Mouse (Mus musculus): ENCODE results near the gene Arhgap35. TPM values are rescaled to one million over a fixed set of nuclear protein-coding genes. Genes with fewer than 3 reads are reported as not detected.

Arhgap35 gene
- 16.3 and 16.8 TPM in 2 replicates for total RNA-seq (2017)

DNA sequence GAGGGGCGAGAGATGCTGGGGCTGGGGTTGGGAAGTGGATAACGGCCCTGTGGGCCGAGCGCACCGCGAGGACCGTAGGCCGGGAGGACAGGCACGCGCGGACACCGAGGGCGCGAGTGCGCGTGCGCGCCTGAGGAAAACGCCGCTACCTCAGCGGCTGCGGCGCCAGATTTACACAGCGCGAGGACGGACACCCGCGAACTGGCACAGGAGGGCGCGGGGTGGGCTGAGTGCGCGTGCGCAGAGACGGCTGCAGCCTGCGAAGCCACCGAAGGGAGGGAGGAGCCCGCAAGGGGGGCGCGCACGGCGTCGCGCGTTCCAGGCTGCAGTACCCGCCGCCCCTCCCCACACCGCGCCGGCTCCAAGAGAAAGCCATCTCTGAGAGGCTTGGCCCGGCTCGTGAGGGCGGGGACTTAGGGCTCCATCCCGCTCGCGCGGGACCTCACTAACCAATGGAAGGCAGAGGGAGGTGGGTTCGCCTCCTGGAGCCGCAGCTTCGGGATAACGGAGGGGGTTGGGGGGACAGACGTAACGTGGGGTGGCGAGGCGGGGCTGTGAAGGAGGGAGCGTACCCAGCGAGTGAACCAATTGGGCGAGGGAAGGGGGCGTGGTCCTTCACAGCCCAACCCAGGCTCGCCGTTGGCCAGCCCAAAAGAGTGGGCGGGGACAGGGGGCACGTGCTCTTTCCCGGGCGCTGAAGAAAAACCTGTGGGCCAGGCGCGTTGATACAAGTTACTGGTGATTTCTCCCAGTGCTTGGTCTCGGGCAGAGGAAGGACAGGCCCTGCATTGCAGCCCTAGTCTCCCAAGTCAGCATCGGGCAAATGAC, at the start of gene Arhgap35:
Arhgap35 (minus strand) TSS at position 106 of the 828 bp plus-strand sequence.
- ATAC-seq (replicated peaks in 1 of 2; ENCODE audit: insufficient read depth in 1 of 2, low FRiP score in 2 of 2, low TSS enrichment in 1 of 2, low read depth in 1 of 2, poor library complexity in 2 of 2, severe bottlenecking in 2 of 2) = peak; percentile 94 to 96

GRCm38 (mm10) chr7:16644260-16644659, 29.5 kb upstream of the Arhgap35 start:
- no peak for ATAC-seq (replicated peaks in 1 of 2; ENCODE audit: insufficient read depth in 1 of 2, low FRiP score in 2 of 2, low TSS enrichment in 1 of 2, low read depth in 1 of 2, poor library complexity in 2 of 2, severe bottlenecking in 2 of 2)

GRCm38 (mm10) chr7:16643106-16643505, 28.3 kb upstream of the Arhgap35 start:
- ATAC-seq (replicated peaks in 1 of 2; ENCODE audit: insufficient read depth in 1 of 2, low FRiP score in 2 of 2, low TSS enrichment in 1 of 2, low read depth in 1 of 2, poor library complexity in 2 of 2, severe bottlenecking in 2 of 2) = peak in 1 of 2 experiments; percentile 14; a peak in 1 of 4 replicates

DNA sequence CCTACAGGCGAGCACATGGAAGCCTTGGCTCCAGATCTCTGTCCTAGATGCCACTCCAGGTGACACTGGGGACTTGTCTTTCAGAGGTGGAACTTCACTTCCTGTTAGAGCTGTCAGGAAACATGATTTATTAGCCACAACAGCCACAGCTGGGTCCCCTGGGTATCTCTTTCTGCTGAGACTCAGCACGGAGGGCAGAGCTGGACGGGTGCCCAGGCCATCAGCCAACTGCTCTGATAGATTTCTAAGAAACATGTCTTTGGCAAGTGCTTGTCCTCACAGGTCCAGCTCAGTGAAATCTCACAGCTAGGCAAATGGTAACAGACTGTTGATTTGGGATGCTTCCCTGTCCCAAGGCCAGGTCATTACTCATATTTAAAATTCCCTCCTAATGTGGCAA, 24.2 kb upstream of the Arhgap35 start:
- no peak for ATAC-seq (replicated peaks in 1 of 2; ENCODE audit: insufficient read depth in 1 of 2, low FRiP score in 2 of 2, low TSS enrichment in 1 of 2, low read depth in 1 of 2, poor library complexity in 2 of 2, severe bottlenecking in 2 of 2)

DNA sequence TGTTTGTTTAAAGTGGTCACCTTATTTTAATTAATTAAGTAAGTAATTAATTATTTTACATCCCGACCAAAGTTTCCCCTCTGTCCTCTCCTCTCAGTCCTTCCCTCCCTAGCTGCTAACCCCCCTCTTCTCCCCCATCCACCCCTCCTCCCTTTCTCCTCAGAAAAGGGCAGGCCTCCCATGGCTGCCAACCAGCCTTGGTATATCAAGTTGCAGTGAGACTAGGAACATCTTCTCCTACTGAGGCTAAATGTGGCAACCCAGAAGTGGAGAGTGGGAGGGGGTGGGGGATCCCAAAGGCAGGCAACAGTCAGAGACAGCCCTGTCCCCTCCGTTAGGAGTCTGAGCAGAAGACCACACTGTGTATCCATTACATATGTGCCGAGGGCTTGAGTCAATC, 20.3 kb upstream of the Arhgap35 start:
- ATAC-seq (replicated peaks in 1 of 2; ENCODE audit: insufficient read depth in 1 of 2, low FRiP score in 2 of 2, low TSS enrichment in 1 of 2, low read depth in 1 of 2, poor library complexity in 2 of 2, severe bottlenecking in 2 of 2) = no peak

- peak; percentile 33 to 54; a peak in 1 of 4 replicates for ATAC-seq (replicated peaks in 1 of 2; ENCODE audit: insufficient read depth in 1 of 2, low FRiP score in 2 of 2, low TSS enrichment in 1 of 2, low read depth in 1 of 2, poor library complexity in 2 of 2, severe bottlenecking in 2 of 2)
Measured at GRCm38 (mm10) chr7:16633913-16634312, 19.1 kb upstream of the Arhgap35 start.

- ATAC-seq (replicated peaks in 1 of 2; ENCODE audit: insufficient read depth in 1 of 2, low FRiP score in 2 of 2, low TSS enrichment in 1 of 2, low read depth in 1 of 2, poor library complexity in 2 of 2, severe bottlenecking in 2 of 2) = no peak
Measured at GRCm38 (mm10) chr7:16631932-16632331, 17.1 kb upstream of the Arhgap35 start.

GRCm38 (mm10) chr7:16631025-16631424, 16.2 kb upstream of the Arhgap35 start:
- no peak for ATAC-seq (replicated peaks in 1 of 2; ENCODE audit: insufficient read depth in 1 of 2, low FRiP score in 2 of 2, low TSS enrichment in 1 of 2, low read depth in 1 of 2, poor library complexity in 2 of 2, severe bottlenecking in 2 of 2)

DNA sequence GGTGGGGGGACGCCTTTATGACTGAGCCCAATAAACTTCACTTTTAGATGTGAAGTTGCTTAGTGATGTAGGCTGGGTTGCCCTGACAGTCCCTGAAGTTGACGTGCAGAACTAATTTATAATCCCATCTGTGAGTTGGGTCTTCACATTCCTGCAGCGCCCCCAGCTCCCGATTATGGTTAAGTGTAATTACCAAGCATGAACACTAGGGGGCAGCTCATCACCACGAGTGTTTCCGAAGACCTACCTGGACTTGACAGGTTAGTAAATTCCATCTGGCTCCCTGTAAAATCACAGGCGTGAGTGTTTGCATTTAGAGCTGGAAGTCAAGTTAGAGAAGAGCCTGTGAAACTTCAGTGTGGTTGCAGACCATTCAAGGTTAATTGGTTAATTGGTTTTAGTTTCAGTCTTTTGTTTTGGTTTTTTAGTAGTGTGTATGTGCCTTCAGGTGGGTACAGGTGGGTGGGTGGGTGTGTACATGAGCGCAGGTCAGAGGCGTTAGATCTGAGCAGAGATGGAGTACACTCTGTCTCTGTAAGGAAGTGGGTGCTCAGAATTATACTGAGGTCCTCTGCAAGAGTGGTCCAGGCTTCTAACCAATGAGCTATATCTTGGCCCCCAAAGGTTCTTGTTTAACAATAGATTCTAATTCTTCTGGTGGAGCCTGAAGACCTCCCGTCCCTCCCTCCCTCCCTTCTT, 15.0 kb upstream of the Arhgap35 start:
- ATAC-seq (replicated peaks in 1 of 2; ENCODE audit: insufficient read depth in 1 of 2, low FRiP score in 2 of 2, low TSS enrichment in 1 of 2, low read depth in 1 of 2, poor library complexity in 2 of 2, severe bottlenecking in 2 of 2) = no peak; a peak in 1 of 4 replicates

GRCm38 (mm10) chr7:16628096-16628771, 13.4 kb upstream of the Arhgap35 start:
- ATAC-seq (replicated peaks in 1 of 2; ENCODE audit: insufficient read depth in 1 of 2, low FRiP score in 2 of 2, low TSS enrichment in 1 of 2, low read depth in 1 of 2, poor library complexity in 2 of 2, severe bottlenecking in 2 of 2) = peak; percentile 85 to 92

DNA sequence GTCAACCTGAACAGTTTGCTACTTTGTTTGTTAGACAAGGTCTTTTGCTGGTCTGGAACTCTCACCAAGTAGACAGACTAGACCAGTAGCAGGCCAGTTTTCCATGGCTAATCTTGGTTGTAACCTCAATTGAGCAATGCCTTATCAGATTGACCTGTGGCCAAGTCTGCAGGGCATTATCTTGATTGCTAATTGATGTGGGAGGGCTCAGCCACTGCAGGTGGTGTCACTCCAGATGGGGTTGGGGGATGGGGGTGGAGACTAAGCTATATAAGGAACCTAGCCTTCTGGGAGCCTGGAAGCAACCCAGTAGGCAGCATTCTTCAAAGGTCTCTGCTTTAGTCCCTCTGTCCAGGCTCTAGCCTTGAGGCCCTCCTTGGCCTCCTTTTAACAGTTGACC, 8.9 kb upstream of the Arhgap35 start:
- no peak for ATAC-seq (replicated peaks in 1 of 2; ENCODE audit: insufficient read depth in 1 of 2, low FRiP score in 2 of 2, low TSS enrichment in 1 of 2, low read depth in 1 of 2, poor library complexity in 2 of 2, severe bottlenecking in 2 of 2)

DNA sequence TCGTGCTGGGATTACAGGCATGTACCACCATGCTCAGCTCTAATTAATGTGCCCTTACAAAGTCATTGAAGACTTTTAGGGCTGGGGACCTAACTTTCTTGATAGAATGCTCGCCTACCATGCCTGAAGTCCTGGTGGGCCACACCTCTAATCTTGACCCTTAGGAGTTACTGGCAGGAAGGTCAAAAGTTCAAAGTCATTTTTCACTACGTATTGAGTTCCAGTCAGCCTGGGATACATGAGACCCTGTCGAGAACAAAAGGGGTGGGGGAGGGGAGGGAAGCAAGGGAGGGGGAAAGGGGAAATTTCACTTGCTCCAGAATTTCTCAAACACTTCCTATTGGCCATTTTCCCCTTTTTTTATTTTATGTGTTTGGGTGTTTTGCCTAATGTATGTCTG, 8.3 kb upstream of the Arhgap35 start:
- no peak for ATAC-seq (replicated peaks in 1 of 2; ENCODE audit: insufficient read depth in 1 of 2, low FRiP score in 2 of 2, low TSS enrichment in 1 of 2, low read depth in 1 of 2, poor library complexity in 2 of 2, severe bottlenecking in 2 of 2)

- no peak for ATAC-seq (replicated peaks in 1 of 2; ENCODE audit: insufficient read depth in 1 of 2, low FRiP score in 2 of 2, low TSS enrichment in 1 of 2, low read depth in 1 of 2, poor library complexity in 2 of 2, severe bottlenecking in 2 of 2)
Measured at GRCm38 (mm10) chr7:16621066-16621622, 6.4 kb upstream of the Arhgap35 start.

DNA sequence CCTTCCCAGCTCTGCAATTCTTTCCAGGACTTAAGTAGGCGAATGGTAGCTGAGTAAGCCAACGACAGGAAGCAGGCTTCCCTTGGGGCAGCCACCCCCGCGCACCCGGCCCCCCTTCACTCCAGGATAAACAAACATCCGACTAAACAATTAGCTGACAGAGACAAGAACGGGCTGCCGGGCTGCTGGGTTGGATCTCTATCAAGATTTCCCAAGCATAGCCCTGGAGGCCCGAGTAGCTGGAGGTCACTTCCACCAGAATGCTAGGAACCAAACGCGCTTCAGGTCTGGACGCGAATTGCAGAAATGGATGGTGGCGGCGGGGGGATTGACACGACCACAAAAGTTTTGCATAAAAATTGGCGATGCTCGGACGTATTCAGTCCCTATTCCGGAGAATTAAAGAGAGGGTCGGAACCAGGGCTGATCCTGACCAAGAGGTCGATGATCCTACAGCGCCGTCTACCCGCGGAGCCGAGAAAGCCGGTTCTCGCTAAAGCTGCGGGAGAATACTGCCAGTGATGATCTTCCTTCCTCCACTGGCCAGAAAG, 3.9 kb upstream of the Arhgap35 start:
- ATAC-seq (replicated peaks in 1 of 2; ENCODE audit: insufficient read depth in 1 of 2, low FRiP score in 2 of 2, low TSS enrichment in 1 of 2, low read depth in 1 of 2, poor library complexity in 2 of 2, severe bottlenecking in 2 of 2) = no peak

DNA sequence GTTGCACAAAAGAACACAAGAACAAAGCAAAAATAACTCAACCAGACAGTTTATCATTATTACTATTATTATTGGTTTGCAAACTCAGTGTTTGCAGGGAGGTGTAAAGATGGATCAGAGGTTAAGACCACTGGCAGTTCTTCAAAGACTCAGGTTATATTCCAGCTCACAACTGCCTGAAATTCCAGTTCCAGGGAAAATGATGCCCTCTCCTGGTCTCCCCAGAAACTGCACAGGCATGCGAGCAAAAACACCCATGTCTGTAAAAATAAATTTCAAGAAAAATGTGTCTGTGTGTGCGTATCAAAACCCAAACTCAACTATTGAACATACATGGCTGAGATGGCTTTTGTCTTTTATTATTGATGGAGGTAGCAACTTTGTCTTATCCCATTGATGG, 2.3 kb upstream of the Arhgap35 start:
- ATAC-seq (replicated peaks in 1 of 2; ENCODE audit: insufficient read depth in 1 of 2, low FRiP score in 2 of 2, low TSS enrichment in 1 of 2, low read depth in 1 of 2, poor library complexity in 2 of 2, severe bottlenecking in 2 of 2) = no peak

- no peak for ATAC-seq (replicated peaks in 1 of 2; ENCODE audit: insufficient read depth in 1 of 2, low FRiP score in 2 of 2, low TSS enrichment in 1 of 2, low read depth in 1 of 2, poor library complexity in 2 of 2, severe bottlenecking in 2 of 2)
Measured at GRCm38 (mm10) chr7:16614171-16614887, 464 bp downstream of the Arhgap35 start.

Measured in hematopoietic stem cell, adult 5-6 weeks (primary cell).